Mouse (Mus musculus): ENCODE measurements around the gene Cntfr. TPM values are rescaled to one million over a fixed set of nuclear protein-coding genes. Genes with fewer than 3 reads are reported as not detected.
"Not testable (repeated sequence)": the region's sequence is repeated elsewhere in the genome, so short reads cannot be mapped to it uniquely, and the experiment has no call there.

The Cntfr gene
- polyA plus RNA-seq, 1 experiment from 2014 or later, result 8.6 TPM

GRCm38 (mm10) chr4:41711705-41712375 lies 15.0 kb upstream of the Cntfr start:
- DNase-seq (ENCODE audit: low spot score), result no peak
- Histone ChIP-seq H3K27ac (no peak overlapping the region), H3K27me3 (ENCODE audit: insufficient read depth, low read length) (no peaks in the 10 kb centered on the region), H3K9me3 (replicated peaks; ENCODE audit: low read length) (no peaks in the 10 kb centered on the region), H3K4me3 (replicated peaks; ENCODE audit: low read depth, low read length) (peak overlapping the region; percentile 80), H3K36me3 (ENCODE audit: insufficient read depth, low read length) (0 out of 2 replicates have a peak, but pooled peaks cover 5% of the 10 kb centered on the region), H3K4me2 (ENCODE audit: low read length) (peak overlapping the region; percentile 92), H3K9ac (ENCODE audit: low read depth, low read length) (peak overlapping the region; percentile 93; the same call in 1 of the 2 replicates), H3K4me1 (replicated peaks; ENCODE audit: insufficient read depth, low read length) (peaks cover 21% of the 10 kb centered on the region)
- 75% methylated on average over 16 of the region's 16 CpGs for WGBS
- no peak for TF ChIP-seq CTCF (IDR thresholded peaks at IDR 0.05; ENCODE audit: low read depth)
- ATAC-seq (replicated peaks; ENCODE audit: low FRiP score, low read depth), result no peak

GRCm38 (mm10) chr4:41710229-41710628 lies 13.3 kb upstream of the Cntfr start:
- Histone ChIP-seq H3K4me1 (replicated peaks; ENCODE audit: insufficient read depth, low read length) (peaks cover 21% of the 10 kb centered on the region), H3K9me3 (replicated peaks; ENCODE audit: low read length) (no peaks in the 10 kb centered on the region), H3K36me3 (ENCODE audit: insufficient read depth, low read length) (no peaks in the 10 kb centered on the region), H3K9ac (ENCODE audit: low read depth, low read length) (no peak overlapping the region), H3K27ac (no peak overlapping the region), H3K4me3 (replicated peaks; ENCODE audit: low read depth, low read length) (no peak overlapping the region), H3K27me3 (ENCODE audit: insufficient read depth, low read length) (no peaks in the 10 kb centered on the region), H3K4me2 (ENCODE audit: low read length) (no peak overlapping the region)
- no peak for ATAC-seq (replicated peaks; ENCODE audit: low FRiP score, low read depth)
- TF ChIP-seq CTCF (IDR thresholded peaks at IDR 0.05; ENCODE audit: low read depth), result peak; percentile 44
- DNase-seq (ENCODE audit: low spot score), result no peak
- 65% methylated on average over 4 of the region's 4 CpGs for WGBS

- H3K9ac ChIP-seq (ENCODE audit: low read depth, low read length), result no peak overlapping the region
- 0 out of 2 replicates have a peak, but pooled peaks have one; percentile 12 for ATAC-seq (replicated peaks; ENCODE audit: low FRiP score, low read depth)
Observed at GRCm38 (mm10) chr4:41708192-41708745, 11.4 kb upstream of the Cntfr start.

GRCm38 (mm10) chr4:41707011-41707535 lies 10.2 kb upstream of the Cntfr start:
- H3K4me3 ChIP-seq (replicated peaks; ENCODE audit: low read depth, low read length), result no peak overlapping the region
- 0 out of 2 replicates have a peak overlapping the region, but pooled peaks have one; percentile 17 for H3K4me2 ChIP-seq (ENCODE audit: low read length)
- DNase-seq (ENCODE audit: low spot score) (peak; percentile 89), ATAC-seq (replicated peaks; ENCODE audit: low FRiP score, low read depth) (peak; percentile 71)
- peaks cover 8% of the 10 kb centered on the region for H3K4me1 ChIP-seq (replicated peaks; ENCODE audit: insufficient read depth, low read length)
- H3K27me3 ChIP-seq (ENCODE audit: insufficient read depth, low read length), result peaks cover 3% of the 10 kb centered on the region; the same call in 1 of the 2 replicates
- no peaks in the 10 kb centered on the region for H3K36me3 ChIP-seq (ENCODE audit: insufficient read depth, low read length)
- TF ChIP-seq CTCF (IDR thresholded peaks at IDR 0.05; ENCODE audit: low read depth), result peak; percentile 80
- H3K9ac ChIP-seq (ENCODE audit: low read depth, low read length), result no peak overlapping the region
- H3K27ac ChIP-seq, result no peak overlapping the region
- no peaks in the 10 kb centered on the region for H3K9me3 ChIP-seq (replicated peaks; ENCODE audit: low read length)
- WGBS, result 2% methylated on average over 13 of the region's 13 CpGs

More at GRCm38 (mm10) chr4:41708192-41708745, 11.4 kb upstream of the Cntfr start:
- TF ChIP-seq CTCF (IDR thresholded peaks at IDR 0.05; ENCODE audit: low read depth), result peak; percentile 87
- WGBS, result 38% methylated on average over 8 of the region's 8 CpGs
- Histone ChIP-seq H3K4me3 (replicated peaks; ENCODE audit: low read depth, low read length) (no peak overlapping the region), H3K27me3 (ENCODE audit: insufficient read depth, low read length) (peaks cover 3% of the 10 kb centered on the region; the same call in 1 of the 2 replicates), H3K36me3 (ENCODE audit: insufficient read depth, low read length) (no peaks in the 10 kb centered on the region), H3K27ac (no peak overlapping the region), H3K4me2 (ENCODE audit: low read length) (no peak overlapping the region), H3K4me1 (replicated peaks; ENCODE audit: insufficient read depth, low read length) (peaks cover 17% of the 10 kb centered on the region), H3K9me3 (replicated peaks; ENCODE audit: low read length) (no peaks in the 10 kb centered on the region)
- peak; percentile 91 for DNase-seq (ENCODE audit: low spot score)

GRCm38 (mm10) chr4:41705922-41706754 lies 9.2 kb upstream of the Cntfr start:
- no peak overlapping the region for H3K9ac ChIP-seq (ENCODE audit: low read depth, low read length)
- TF ChIP-seq CTCF (IDR thresholded peaks at IDR 0.05; ENCODE audit: low read depth), result no peak
- no peaks in the 10 kb centered on the region for H3K36me3 ChIP-seq (ENCODE audit: insufficient read depth, low read length)
- ATAC-seq (replicated peaks; ENCODE audit: low FRiP score, low read depth) (no peak), DNase-seq (ENCODE audit: low spot score) (no peak)
- no peaks in the 10 kb centered on the region for H3K9me3 ChIP-seq (replicated peaks; ENCODE audit: low read length)
- no peak overlapping the region for H3K27ac ChIP-seq
- peaks cover 3% of the 10 kb centered on the region; the same call in 1 of the 2 replicates for H3K27me3 ChIP-seq (ENCODE audit: insufficient read depth, low read length)
- H3K4me3 ChIP-seq (replicated peaks; ENCODE audit: low read depth, low read length), result no peak overlapping the region
- WGBS, result 59% methylated on average over 19 of the region's 19 CpGs
- no peaks in the 10 kb centered on the region for H3K4me1 ChIP-seq (replicated peaks; ENCODE audit: insufficient read depth, low read length)
- H3K4me2 ChIP-seq (ENCODE audit: low read length), result no peak overlapping the region

GRCm38 (mm10) chr4:41704651-41705050 lies 7.8 kb upstream of the Cntfr start:
- Histone ChIP-seq H3K4me2 (ENCODE audit: low read length) (no peak overlapping the region), H3K9me3 (replicated peaks; ENCODE audit: low read length) (no peaks in the 10 kb centered on the region), H3K27me3 (ENCODE audit: insufficient read depth, low read length) (peaks cover 3% of the 10 kb centered on the region; the same call in 1 of the 2 replicates), H3K4me1 (replicated peaks; ENCODE audit: insufficient read depth, low read length) (no peaks in the 10 kb centered on the region), H3K36me3 (ENCODE audit: insufficient read depth, low read length) (no peaks in the 10 kb centered on the region), H3K4me3 (replicated peaks; ENCODE audit: low read depth, low read length) (no peak overlapping the region), H3K9ac (ENCODE audit: low read depth, low read length) (no peak overlapping the region), H3K27ac (no peak overlapping the region)
- ATAC-seq (replicated peaks; ENCODE audit: low FRiP score, low read depth), result no peak
- 0% methylated on average over 5 of the region's 5 CpGs for WGBS
- TF ChIP-seq CTCF (IDR thresholded peaks at IDR 0.05; ENCODE audit: low read depth), result no peak
- peak; percentile 45 for DNase-seq (ENCODE audit: low spot score)

GRCm38 (mm10) chr4:41702226-41702625 lies 5.3 kb upstream of the Cntfr start:
- not testable (repeated sequence) for H3K36me3 ChIP-seq (ENCODE audit: insufficient read depth, low read length); H3K4me1 ChIP-seq (replicated peaks; ENCODE audit: insufficient read depth, low read length); H3K4me2 ChIP-seq (ENCODE audit: low read length); H3K9ac ChIP-seq (ENCODE audit: low read depth, low read length); ATAC-seq (replicated peaks; ENCODE audit: low FRiP score, low read depth); H3K27ac ChIP-seq; H3K27me3 ChIP-seq (ENCODE audit: insufficient read depth, low read length); H3K9me3 ChIP-seq (replicated peaks; ENCODE audit: low read length); H3K4me3 ChIP-seq (replicated peaks; ENCODE audit: low read depth, low read length); DNase-seq (ENCODE audit: low spot score)
- 77% methylated on average over 2 of the region's 2 CpGs for WGBS

- not testable (repeated sequence) for H3K9ac ChIP-seq (ENCODE audit: low read depth, low read length); H3K36me3 ChIP-seq (ENCODE audit: insufficient read depth, low read length); H3K27me3 ChIP-seq (ENCODE audit: insufficient read depth, low read length); H3K4me3 ChIP-seq (replicated peaks; ENCODE audit: low read depth, low read length); ATAC-seq (replicated peaks; ENCODE audit: low FRiP score, low read depth); H3K27ac ChIP-seq; H3K4me1 ChIP-seq (replicated peaks; ENCODE audit: insufficient read depth, low read length); H3K9me3 ChIP-seq (replicated peaks; ENCODE audit: low read length); DNase-seq (ENCODE audit: low spot score); H3K4me2 ChIP-seq (ENCODE audit: low read length)
- 87% methylated on average over 2 of the region's 8 CpGs for WGBS
Observed at GRCm38 (mm10) chr4:41700224-41700623, 3.3 kb upstream of the Cntfr start.
